Mouse (Mus musculus): ENCODE measurements around the gene Xrcc2. TPM values are rescaled to one million over a fixed set of nuclear protein-coding genes. Genes with fewer than 3 reads are reported as not detected.
"Not testable (repeated sequence)": the region's sequence is repeated elsewhere in the genome, so short reads cannot be mapped to it uniquely, and the experiment has no call there.

The Xrcc2 gene
- 19.4 and 19.9 TPM in 2 replicates for polyA plus RNA-seq (2016; fragmentation: Nextera tagmentation; extraction: Ambion mirVana)

DNA sequence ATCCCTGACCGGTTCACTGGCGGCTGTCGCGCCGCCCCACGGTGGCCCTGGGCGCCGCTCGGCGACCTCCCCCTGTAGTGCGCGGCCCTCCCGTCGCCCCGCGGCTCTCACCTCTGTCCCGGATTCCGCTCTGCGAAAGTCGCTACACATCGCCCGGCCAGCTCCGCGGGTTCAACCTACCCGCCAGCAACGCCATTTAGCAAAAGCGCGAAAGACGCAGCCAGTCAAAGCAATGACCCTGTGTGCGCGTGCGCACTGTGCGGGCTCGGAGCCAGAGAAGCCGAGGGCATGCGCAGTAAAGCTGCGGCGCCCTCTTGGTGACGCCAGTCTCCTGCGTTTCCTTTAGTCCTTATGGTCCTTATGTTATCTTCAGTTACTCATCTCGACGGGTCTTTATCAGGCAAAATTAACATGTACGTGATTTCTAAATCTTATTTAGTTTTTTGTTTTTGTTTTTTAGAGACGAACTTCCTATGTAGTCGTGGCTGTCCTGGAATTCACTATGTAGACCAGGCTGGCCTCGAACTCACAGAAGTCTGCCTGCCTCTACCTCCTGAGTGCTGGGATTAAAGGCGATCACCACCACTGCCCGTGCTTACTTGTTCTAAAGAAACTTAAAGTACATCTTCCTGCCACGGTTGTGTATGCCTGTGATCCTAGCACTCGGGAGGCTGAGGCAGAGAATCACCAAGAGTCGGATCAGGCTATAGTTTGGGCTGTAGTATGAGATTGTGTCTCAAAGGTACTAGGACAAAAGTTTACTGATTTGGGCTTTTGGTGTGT lies at the start of gene Xrcc2:
Gene Xrcc2, minus strand, starts transcription at position 259 of the 783 bp plus-strand sequence.
- Histone ChIP-seq H3K27ac (peak within 1 kb of the TSS; percentile 96), H3K4me3 (peak within 1 kb of the TSS; percentile 91), H3K4me1 (peaks cover 14% of the 10 kb centered on the region), H3K36me3 (peaks cover 33% of the 10 kb centered on the region), H3K9me3 (replicated peaks) (no peaks in the 10 kb centered on the region), H3K27me3 (ENCODE audit: low read depth, poor library complexity, severe bottlenecking) (no peaks in the 10 kb centered on the region)
- WGBS, result 8% methylated on average over 51 of the region's 51 CpGs
- peak; percentile 94 for DNase-seq (ENCODE audit: low spot score)

DNA sequence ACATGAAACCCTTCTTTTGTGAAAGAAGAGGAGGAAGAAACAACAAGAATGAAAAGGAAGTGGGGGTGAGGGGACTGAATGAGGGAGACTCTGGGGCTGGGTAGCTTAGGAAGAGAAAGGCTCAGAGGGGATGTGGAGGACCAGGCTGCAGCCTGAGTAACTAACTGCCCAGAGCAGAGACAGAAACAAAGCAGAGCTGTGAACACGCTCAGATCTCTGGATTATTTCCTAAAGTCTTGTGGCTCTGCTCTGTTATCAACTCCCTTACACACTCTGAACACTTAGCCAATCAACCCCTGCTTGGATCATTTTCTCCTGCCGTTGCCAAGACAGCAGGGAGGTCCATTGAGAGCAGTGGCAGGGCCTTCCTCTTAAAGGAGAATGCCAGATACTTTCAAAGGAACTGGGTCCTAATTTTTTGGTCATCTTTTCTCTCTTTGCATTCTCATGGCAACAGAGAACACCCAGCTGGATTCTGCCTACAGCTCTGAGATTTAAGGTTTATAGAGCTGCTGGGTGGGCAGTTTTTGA lies 48.7 kb upstream of the Xrcc2 start:
- Histone ChIP-seq H3K4me3 (no peak overlapping the region), H3K27me3 (ENCODE audit: low read depth, poor library complexity, severe bottlenecking) (no peaks in the 10 kb centered on the region), H3K9me3 (replicated peaks) (no peaks in the 10 kb centered on the region), H3K36me3 (no peaks in the 10 kb centered on the region), H3K27ac (no peak overlapping the region), H3K4me1 (peaks cover under 1% of the 10 kb centered on the region; the same call in 1 of the 2 replicates)
- no peak for DNase-seq (ENCODE audit: low spot score)
- 8% methylated on average over 2 of the region's 2 CpGs for WGBS

DNA sequence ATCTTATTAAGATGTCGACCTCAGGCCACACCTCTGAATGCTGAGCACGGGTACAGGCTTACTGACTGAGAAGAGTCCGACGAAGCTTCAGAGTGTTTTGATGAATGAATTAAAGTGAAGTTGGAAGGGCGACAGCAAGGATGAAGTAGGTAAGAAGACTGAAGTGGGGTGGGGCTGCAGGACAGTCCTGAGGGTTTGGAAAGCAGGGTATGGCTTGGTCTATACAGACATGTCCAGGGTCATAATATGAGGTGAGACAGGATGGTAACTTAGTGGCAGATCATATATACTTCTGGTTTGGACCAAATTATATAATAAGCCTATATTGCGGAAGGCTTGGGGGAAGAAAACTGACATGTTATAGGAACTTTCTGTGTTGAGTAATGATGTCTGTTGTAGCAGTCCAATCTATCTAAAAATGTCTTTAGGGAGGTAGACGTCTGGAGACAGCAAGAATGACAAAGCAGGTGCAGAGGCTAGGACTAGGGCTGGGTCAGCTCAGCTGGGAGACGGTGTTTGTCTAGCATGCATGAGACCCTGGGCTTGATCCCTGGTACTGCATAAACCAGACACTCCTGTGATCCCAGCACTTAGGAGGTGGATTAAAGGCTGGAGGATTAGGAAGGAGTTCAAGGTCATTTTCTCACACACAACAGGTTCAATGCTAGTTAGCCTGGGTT lies 48.1 kb upstream of the Xrcc2 start:
- WGBS, result 47% methylated on average over 8 of the region's 8 CpGs
- no peak for DNase-seq (ENCODE audit: low spot score)
- Histone ChIP-seq H3K27ac (no peak overlapping the region), H3K27me3 (ENCODE audit: low read depth, poor library complexity, severe bottlenecking) (no peaks in the 10 kb centered on the region), H3K4me3 (no peak overlapping the region), H3K36me3 (no peaks in the 10 kb centered on the region), H3K4me1 (no peaks in the 10 kb centered on the region), H3K9me3 (replicated peaks) (no peaks in the 10 kb centered on the region)

DNA sequence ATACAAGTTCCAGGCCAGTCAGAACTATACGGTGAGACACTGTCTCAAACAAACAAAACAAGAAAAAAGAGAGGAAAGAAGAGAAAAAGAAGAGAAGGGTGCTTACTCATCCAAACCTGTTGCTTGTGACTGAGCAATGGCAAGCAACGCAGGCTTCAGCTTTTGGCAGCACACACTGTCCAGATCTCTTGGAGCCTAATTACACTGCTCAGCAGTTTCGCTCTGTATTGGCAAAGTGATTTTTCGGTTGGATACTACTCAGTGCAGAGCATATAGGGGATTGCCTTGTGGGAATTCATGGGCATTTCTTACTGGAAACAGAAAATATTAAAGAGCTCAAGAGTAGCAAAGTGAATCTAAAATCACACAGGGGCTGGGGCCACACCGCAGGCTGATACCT lies 47.2 kb upstream of the Xrcc2 start:
- H3K36me3 ChIP-seq, result no peaks in the 10 kb centered on the region
- WGBS, result 88% methylated on average over 5 of the region's 5 CpGs
- no peak overlapping the region for H3K4me3 ChIP-seq
- H3K4me1 ChIP-seq, result no peaks in the 10 kb centered on the region
- no peak for DNase-seq (ENCODE audit: low spot score)
- H3K9me3 ChIP-seq (replicated peaks), result no peaks in the 10 kb centered on the region
- H3K27me3 ChIP-seq (ENCODE audit: low read depth, poor library complexity, severe bottlenecking), result no peaks in the 10 kb centered on the region
- no peak overlapping the region for H3K27ac ChIP-seq

DNA sequence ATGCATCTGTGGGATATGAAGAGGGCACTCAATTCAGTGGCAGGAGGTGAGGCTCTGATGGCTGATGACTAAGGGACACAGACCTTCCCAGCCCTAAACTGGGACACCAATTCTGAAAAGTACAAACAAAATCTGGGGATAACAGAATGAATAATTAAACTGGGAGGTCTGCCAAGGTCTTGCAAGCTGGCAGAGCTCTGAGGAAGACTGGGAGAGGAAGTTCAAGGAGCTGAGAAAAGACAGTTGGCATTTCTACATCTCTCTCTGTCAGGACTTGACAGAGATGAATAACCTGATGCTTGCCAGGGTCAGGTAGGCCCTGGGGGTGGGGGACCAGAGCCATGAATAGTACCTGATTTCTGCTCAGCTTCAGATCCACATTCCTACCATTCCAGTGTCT lies 45.9 kb upstream of the Xrcc2 start:
- Histone ChIP-seq H3K4me3 (no peak overlapping the region), H3K27me3 (ENCODE audit: low read depth, poor library complexity, severe bottlenecking) (no peaks in the 10 kb centered on the region), H3K9me3 (replicated peaks) (no peaks in the 10 kb centered on the region), H3K27ac (no peak overlapping the region), H3K36me3 (no peaks in the 10 kb centered on the region), H3K4me1 (no peaks in the 10 kb centered on the region)
- no peak for DNase-seq (ENCODE audit: low spot score)

DNA sequence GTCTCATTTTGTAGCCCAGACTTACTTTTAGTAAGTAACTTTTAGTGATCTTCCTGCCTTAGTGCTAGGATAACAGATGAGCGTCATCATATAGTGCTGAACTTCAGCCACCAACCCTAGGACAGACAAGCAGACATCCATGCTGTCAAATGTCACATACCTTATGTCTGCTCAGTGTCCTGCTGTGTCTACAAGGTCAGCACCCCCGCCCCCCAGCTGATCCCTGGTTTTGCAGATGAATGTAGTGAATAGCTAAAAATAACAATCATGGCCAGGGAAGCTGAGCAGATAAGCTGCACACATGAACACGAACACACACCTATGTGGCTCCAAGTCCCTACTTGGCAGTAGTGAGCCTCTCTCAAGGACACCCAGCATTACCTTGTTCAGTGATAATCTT lies 43.0 kb upstream of the Xrcc2 start:
- no peaks in the 10 kb centered on the region for H3K4me1 ChIP-seq
- no peak overlapping the region for H3K27ac ChIP-seq
- H3K9me3 ChIP-seq (replicated peaks), result no peaks in the 10 kb centered on the region
- no peaks in the 10 kb centered on the region for H3K36me3 ChIP-seq
- WGBS, result 81% methylated on average over 3 of the region's 3 CpGs
- no peak for DNase-seq (ENCODE audit: low spot score)
- H3K4me3 ChIP-seq, result no peak overlapping the region
- no peaks in the 10 kb centered on the region for H3K27me3 ChIP-seq (ENCODE audit: low read depth, poor library complexity, severe bottlenecking)

DNA sequence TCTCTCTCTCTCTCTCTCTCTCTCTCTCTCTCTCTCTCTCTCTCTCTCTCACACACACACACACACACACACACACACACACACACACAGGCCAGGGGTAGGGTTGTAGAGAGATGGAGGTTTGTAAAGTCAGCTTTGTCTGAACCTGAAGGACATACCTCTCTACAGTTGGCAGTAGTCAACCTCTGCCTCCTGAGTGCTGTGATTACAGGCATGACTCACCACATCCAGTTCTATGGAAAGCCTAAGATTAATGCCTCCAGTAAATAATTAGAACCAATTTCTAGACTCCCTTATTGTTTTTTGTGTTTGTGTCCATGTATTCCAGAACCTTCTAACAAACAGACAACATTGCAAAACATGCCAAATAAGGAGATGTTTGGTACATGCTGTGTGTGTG lies 42.3 kb upstream of the Xrcc2 start:
- no peak for DNase-seq (ENCODE audit: low spot score)
- Histone ChIP-seq H3K27ac (no peak overlapping the region), H3K36me3 (no peaks in the 10 kb centered on the region), H3K4me1 (no peaks in the 10 kb centered on the region), H3K27me3 (ENCODE audit: low read depth, poor library complexity, severe bottlenecking) (no peaks in the 10 kb centered on the region), H3K4me3 (no peak overlapping the region), H3K9me3 (replicated peaks) (no peaks in the 10 kb centered on the region)

DNA sequence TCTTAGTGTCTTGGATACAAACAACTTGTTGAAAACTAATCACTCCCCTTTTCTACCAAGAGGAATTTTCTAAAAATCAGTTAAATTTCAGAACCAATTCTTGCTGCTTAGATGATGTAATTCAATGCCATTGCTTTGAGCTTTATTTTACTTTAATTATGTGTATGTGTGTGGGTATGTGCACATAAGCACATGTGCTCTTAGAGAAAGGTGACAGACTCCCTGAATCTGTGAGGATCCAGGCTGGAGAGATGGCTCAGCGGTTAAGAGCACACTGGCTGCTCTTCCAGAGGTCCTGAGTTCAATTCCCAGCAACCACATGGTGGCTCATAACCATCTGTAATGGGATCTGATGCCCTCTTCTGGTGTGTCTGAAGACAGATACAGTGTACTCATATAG lies 33.3 kb upstream of the Xrcc2 start:
- 92% methylated on average over 1 of the region's 1 CpGs for WGBS
- not testable (repeated sequence) for H3K27ac ChIP-seq; DNase-seq (ENCODE audit: low spot score); H3K9me3 ChIP-seq (replicated peaks); H3K27me3 ChIP-seq (ENCODE audit: low read depth, poor library complexity, severe bottlenecking); H3K36me3 ChIP-seq; H3K4me1 ChIP-seq; H3K4me3 ChIP-seq

DNA sequence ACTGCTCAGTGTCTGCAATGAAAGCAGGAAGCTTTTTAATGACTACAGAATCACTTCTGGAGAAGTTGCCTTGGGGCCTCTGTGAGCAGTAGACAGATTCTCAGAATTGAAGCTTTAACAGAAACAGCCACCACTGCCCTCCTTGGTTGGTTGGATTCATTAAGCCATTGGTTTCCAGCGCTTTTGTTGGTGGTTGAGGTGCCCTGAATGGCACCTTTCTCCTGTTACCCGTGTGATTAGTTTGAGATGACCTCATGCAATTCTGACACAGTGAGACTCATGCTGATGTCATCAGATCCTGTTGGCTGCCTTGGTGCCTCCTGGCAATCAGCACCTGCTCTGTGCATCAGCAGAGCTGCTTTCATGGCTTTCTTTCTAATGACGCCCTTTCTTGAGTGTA lies 32.8 kb upstream of the Xrcc2 start:
- Histone ChIP-seq H3K4me3 (no peak overlapping the region), H3K27ac (no peak overlapping the region), H3K27me3 (ENCODE audit: low read depth, poor library complexity, severe bottlenecking) (no peaks in the 10 kb centered on the region), H3K9me3 (replicated peaks) (no peaks in the 10 kb centered on the region), H3K4me1 (no peaks in the 10 kb centered on the region), H3K36me3 (no peaks in the 10 kb centered on the region)
- 71% methylated on average over 3 of the region's 3 CpGs for WGBS
- no peak for DNase-seq (ENCODE audit: low spot score)

DNA sequence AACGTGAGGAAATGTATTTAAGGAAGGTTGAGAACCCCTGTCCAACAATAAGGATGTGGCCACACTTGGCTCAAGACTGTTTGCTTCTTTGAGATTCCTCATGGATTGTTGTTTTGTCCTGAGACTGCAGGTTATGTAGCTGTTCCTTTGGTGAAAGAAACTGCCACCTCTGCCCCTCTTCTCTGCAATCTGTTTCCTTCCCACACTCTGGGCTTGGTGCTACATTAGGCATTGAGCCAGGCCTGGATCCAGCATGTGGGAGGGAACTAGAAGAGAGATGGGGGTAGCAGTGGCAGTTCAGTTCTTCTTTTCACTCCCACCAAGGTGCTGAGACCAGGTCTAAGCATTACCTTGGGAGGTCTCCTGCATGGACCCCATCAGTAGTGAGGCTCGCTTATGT lies 30.2 kb upstream of the Xrcc2 start:
- DNase-seq (ENCODE audit: low spot score), result no peak
- H3K36me3 ChIP-seq, result no peaks in the 10 kb centered on the region
- no peaks in the 10 kb centered on the region for H3K9me3 ChIP-seq (replicated peaks)
- no peaks in the 10 kb centered on the region for H3K4me1 ChIP-seq
- no peak overlapping the region for H3K4me3 ChIP-seq
- H3K27ac ChIP-seq, result no peak overlapping the region
- WGBS, result 77% methylated on average over 2 of the region's 2 CpGs
- H3K27me3 ChIP-seq (ENCODE audit: low read depth, poor library complexity, severe bottlenecking), result no peaks in the 10 kb centered on the region

DNA sequence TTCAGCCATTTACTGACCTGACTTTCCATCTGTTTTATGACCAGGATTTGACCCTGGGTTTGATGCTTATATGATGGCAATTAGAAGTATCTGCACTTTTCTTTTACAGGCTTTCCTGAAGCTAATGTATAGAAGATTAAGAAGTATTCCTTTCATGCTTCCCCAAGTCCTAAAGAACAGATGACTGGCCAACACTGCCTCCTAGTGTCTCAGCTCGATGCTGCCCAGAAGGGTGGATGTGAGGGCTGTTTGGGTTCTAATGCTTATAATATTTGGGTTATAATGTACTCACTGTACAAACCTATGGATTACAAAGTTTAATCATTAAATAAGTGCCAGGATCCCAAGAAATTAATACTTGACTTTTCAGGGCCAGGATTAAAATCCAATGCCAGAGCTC lies 28.7 kb upstream of the Xrcc2 start:
- peak; percentile 38 for DNase-seq (ENCODE audit: low spot score)
- H3K4me3 ChIP-seq, result no peak overlapping the region
- no peaks in the 10 kb centered on the region for H3K27me3 ChIP-seq (ENCODE audit: low read depth, poor library complexity, severe bottlenecking)
- no peak overlapping the region for H3K27ac ChIP-seq
- WGBS, result 9% methylated on average over 1 of the region's 1 CpGs
- H3K36me3 ChIP-seq, result no peaks in the 10 kb centered on the region
- H3K9me3 ChIP-seq (replicated peaks), result no peaks in the 10 kb centered on the region
- no peaks in the 10 kb centered on the region for H3K4me1 ChIP-seq

DNA sequence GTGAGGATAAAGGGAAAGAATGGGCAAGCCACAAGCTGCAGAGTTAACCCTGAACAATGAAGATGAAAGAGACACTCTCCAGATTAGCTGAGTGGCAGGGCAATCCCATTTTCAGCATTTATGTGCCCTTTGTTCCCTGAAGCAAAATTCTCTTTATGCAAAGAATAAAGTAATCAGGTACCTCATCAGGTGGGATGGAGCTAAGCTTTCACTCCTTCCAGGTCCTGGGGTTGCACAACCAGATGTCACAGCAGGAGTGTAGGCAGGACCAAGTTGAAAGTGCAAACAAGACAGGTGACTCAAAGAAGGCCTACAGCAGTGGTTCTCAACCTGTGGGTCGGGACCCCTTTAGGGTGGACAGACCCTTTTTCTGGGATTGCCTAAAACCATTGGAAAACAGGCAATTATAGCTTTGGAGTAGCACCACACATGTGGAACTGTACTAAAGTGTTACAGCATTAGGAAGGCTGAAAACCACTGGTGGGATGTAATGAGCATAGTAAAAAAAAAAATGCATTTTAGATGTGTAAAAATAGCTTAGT lies 18.6 kb upstream of the Xrcc2 start:
- Histone ChIP-seq H3K9me3 (replicated peaks) (no peaks in the 10 kb centered on the region), H3K4me3 (no peak overlapping the region), H3K36me3 (no peaks in the 10 kb centered on the region), H3K27ac (no peak overlapping the region), H3K27me3 (ENCODE audit: low read depth, poor library complexity, severe bottlenecking) (no peaks in the 10 kb centered on the region), H3K4me1 (no peaks in the 10 kb centered on the region)
- 53% methylated on average over 1 of the region's 1 CpGs for WGBS
- no peak for DNase-seq (ENCODE audit: low spot score)

DNA sequence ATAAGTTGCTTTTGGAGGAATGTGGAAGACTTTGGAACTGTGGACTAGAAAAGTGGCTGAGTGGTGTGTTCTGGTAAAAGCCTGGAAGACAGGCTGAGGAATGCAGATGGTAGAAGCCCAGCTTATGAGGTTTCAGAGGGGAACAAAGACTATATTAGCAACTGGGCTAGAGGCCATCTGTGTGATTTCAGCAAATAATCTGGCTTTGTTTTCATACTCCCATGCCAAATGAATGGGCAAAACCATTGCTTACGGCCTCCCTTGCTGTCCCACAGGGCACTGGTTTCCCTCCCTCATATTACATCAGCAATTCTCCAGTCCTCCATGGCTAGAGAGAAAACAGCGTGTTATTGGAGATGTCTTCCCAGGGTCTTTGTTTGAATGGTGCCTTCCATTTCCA lies 17.4 kb upstream of the Xrcc2 start:
- no peak for DNase-seq (ENCODE audit: low spot score)
- Histone ChIP-seq H3K27ac (no peak overlapping the region), H3K4me1 (no peaks in the 10 kb centered on the region), H3K4me3 (no peak overlapping the region), H3K9me3 (replicated peaks) (no peaks in the 10 kb centered on the region), H3K36me3 (no peaks in the 10 kb centered on the region), H3K27me3 (ENCODE audit: low read depth, poor library complexity, severe bottlenecking) (no peaks in the 10 kb centered on the region)
- WGBS, result 83% methylated on average over 2 of the region's 2 CpGs
